Mouse (Mus musculus): ENCODE results near the gene D6Ertd527e. TPM values are rescaled to one million over a fixed set of nuclear protein-coding genes. Genes with fewer than 3 reads are reported as not detected.
A peak's percentile ranks its signal among the peaks of the same experiment; 100 is the strongest.

D6Ertd527e gene
- total and polyA plus RNA-seq, 2 experiments from 2014 or later = 0.10 to 0.42 TPM

GRCm38 (mm10) chr6:87099261-87099660 is 5.3 kb upstream of the D6Ertd527e start:
- H3K27me3 ChIP-seq (ENCODE audit: insufficient read depth, low read length) = no peaks in the 10 kb centered on the region
- H3K9me3 ChIP-seq (ENCODE audit: low read length) = no peaks in the 10 kb centered on the region
- WGBS = 11% methylated on average over 3 of the region's 3 CpGs
- no peak overlapping the region for H3K4me2 ChIP-seq (ENCODE audit: low read depth, low read length)
- ATAC-seq (no peak; the same call in 1 of the 2 replicates), DNase-seq (ENCODE audit: low spot score) (no peak)
- H3K9ac ChIP-seq (replicated peaks; ENCODE audit: low read length) = no peak overlapping the region
- H3K27ac ChIP-seq = peak overlapping the region; percentile 89
- no peak for TF ChIP-seq CTCF (IDR thresholded peaks at IDR 0.05; ENCODE audit: low read depth)
- H3K4me3 ChIP-seq (ENCODE audit: low read length) = no peak overlapping the region
- no peaks in the 10 kb centered on the region for H3K36me3 ChIP-seq (ENCODE audit: insufficient read depth, low read length)
- peaks cover 10% of the 10 kb centered on the region; the same call in 1 of the 2 replicates for H3K4me1 ChIP-seq (ENCODE audit: insufficient read depth, low read length)

- ATAC-seq (peak; percentile 88), DNase-seq (ENCODE audit: low spot score) (peak; percentile 84)
- no peak overlapping the region for H3K4me3 ChIP-seq (ENCODE audit: low read length)
- no peaks in the 10 kb centered on the region for H3K9me3 ChIP-seq (ENCODE audit: low read length)
- H3K9ac ChIP-seq (replicated peaks; ENCODE audit: low read length) = no peak overlapping the region
- no peak for TF ChIP-seq CTCF (IDR thresholded peaks at IDR 0.05; ENCODE audit: low read depth)
- WGBS = 19% methylated on average over 7 of the region's 7 CpGs
- no peak overlapping the region for H3K4me2 ChIP-seq (ENCODE audit: low read depth, low read length)
- H3K4me1 ChIP-seq (ENCODE audit: insufficient read depth, low read length) = peaks cover 10% of the 10 kb centered on the region; the same call in 1 of the 2 replicates
- no peaks in the 10 kb centered on the region for H3K27me3 ChIP-seq (ENCODE audit: insufficient read depth, low read length)
- no peaks in the 10 kb centered on the region for H3K36me3 ChIP-seq (ENCODE audit: insufficient read depth, low read length)
- H3K27ac ChIP-seq = peak overlapping the region; percentile 89
Observed at GRCm38 (mm10) chr6:87099671-87100296, 4.8 kb upstream of the D6Ertd527e start.

GRCm38 (mm10) chr6:87100297-87101020 is 4.1 kb upstream of the D6Ertd527e start:
- no peak overlapping the region for H3K4me2 ChIP-seq (ENCODE audit: low read depth, low read length)
- H3K4me3 ChIP-seq (ENCODE audit: low read length) = no peak overlapping the region
- DNase-seq (ENCODE audit: low spot score) = peak; percentile 59

GRCm38 (mm10) chr6:87101281-87101954 is 3.1 kb upstream of the D6Ertd527e start:
- Histone ChIP-seq H3K36me3 (ENCODE audit: insufficient read depth, low read length) (no peaks in the 10 kb centered on the region), H3K4me2 (ENCODE audit: low read depth, low read length) (peak overlapping the region; percentile 70), H3K9me3 (ENCODE audit: low read length) (no peaks in the 10 kb centered on the region), H3K4me1 (ENCODE audit: insufficient read depth, low read length) (peaks cover 10% of the 10 kb centered on the region; the same call in 1 of the 2 replicates), H3K27me3 (ENCODE audit: insufficient read depth, low read length) (no peaks in the 10 kb centered on the region), H3K9ac (replicated peaks; ENCODE audit: low read length) (peak overlapping the region; percentile 46), H3K27ac (peak overlapping the region; percentile 89), H3K4me3 (ENCODE audit: low read length) (peak overlapping the region; percentile 29)
- DNase-seq (ENCODE audit: low spot score) = peak; percentile 93
- TF ChIP-seq CTCF (IDR thresholded peaks at IDR 0.05; ENCODE audit: low read depth) = peak; percentile 84
- 10% methylated on average over 12 of the region's 12 CpGs for WGBS
- peak; percentile 71 for ATAC-seq

More at GRCm38 (mm10) chr6:87100297-87101020, 4.1 kb upstream of the D6Ertd527e start:
- Histone ChIP-seq H3K36me3 (ENCODE audit: insufficient read depth, low read length) (no peaks in the 10 kb centered on the region), H3K27me3 (ENCODE audit: insufficient read depth, low read length) (no peaks in the 10 kb centered on the region), H3K4me1 (ENCODE audit: insufficient read depth, low read length) (peaks cover 10% of the 10 kb centered on the region; the same call in 1 of the 2 replicates), H3K9ac (replicated peaks; ENCODE audit: low read length) (no peak overlapping the region), H3K27ac (peak overlapping the region; percentile 89), H3K9me3 (ENCODE audit: low read length) (no peaks in the 10 kb centered on the region)
- no peak for TF ChIP-seq CTCF (IDR thresholded peaks at IDR 0.05; ENCODE audit: low read depth)
- peak; percentile 58 for ATAC-seq
- WGBS = 77% methylated on average over 9 of the region's 9 CpGs

GRCm38 (mm10) chr6:87101955-87102353 is 2.6 kb upstream of the D6Ertd527e start:
- Histone ChIP-seq H3K9me3 (ENCODE audit: low read length) (no peaks in the 10 kb centered on the region), H3K9ac (replicated peaks; ENCODE audit: low read length) (no peak overlapping the region), H3K36me3 (ENCODE audit: insufficient read depth, low read length) (no peaks in the 10 kb centered on the region), H3K4me3 (ENCODE audit: low read length) (no peak overlapping the region), H3K27me3 (ENCODE audit: insufficient read depth, low read length) (no peaks in the 10 kb centered on the region), H3K4me2 (ENCODE audit: low read depth, low read length) (peak overlapping the region; percentile 70; the same call in 1 of the 2 replicates), H3K4me1 (ENCODE audit: insufficient read depth, low read length) (peaks cover 10% of the 10 kb centered on the region; the same call in 1 of the 2 replicates), H3K27ac (peak overlapping the region; percentile 70)
- no peak for TF ChIP-seq CTCF (IDR thresholded peaks at IDR 0.05; ENCODE audit: low read depth)
- no peak for ATAC-seq
- WGBS = 22% methylated on average over 4 of the region's 4 CpGs
- DNase-seq (ENCODE audit: low spot score) = peak; percentile 15

GRCm38 (mm10) chr6:87102421-87102911 is 2.1 kb upstream of the D6Ertd527e start:
- Histone ChIP-seq H3K9ac (replicated peaks; ENCODE audit: low read length) (no peak overlapping the region), H3K4me2 (ENCODE audit: low read depth, low read length) (no peak overlapping the region), H3K27me3 (ENCODE audit: insufficient read depth, low read length) (no peaks in the 10 kb centered on the region), H3K4me1 (ENCODE audit: insufficient read depth, low read length) (peaks cover 10% of the 10 kb centered on the region; the same call in 1 of the 2 replicates), H3K27ac (peak overlapping the region; percentile 70), H3K4me3 (ENCODE audit: low read length) (no peak overlapping the region), H3K36me3 (ENCODE audit: insufficient read depth, low read length) (no peaks in the 10 kb centered on the region), H3K9me3 (ENCODE audit: low read length) (no peaks in the 10 kb centered on the region)
- 19% methylated on average over 7 of the region's 7 CpGs for WGBS
- DNase-seq (ENCODE audit: low spot score) = peak; percentile 59
- no peak for TF ChIP-seq CTCF (IDR thresholded peaks at IDR 0.05; ENCODE audit: low read depth)
- ATAC-seq = peak; percentile 46; the same call in 1 of the 2 replicates
